Mouse (Mus musculus) embryo, embryonic 11 days (tissue): ENCODE results near the gene Polr1c.
A peak's percentile ranks its signal among the peaks of the same experiment; 100 is the strongest.

Experiments used
- DNase-seq: peaks from one replicate; pipeline ENCODE4 v3.0.0-alpha.2; 2015

Gene Polr1c

GRCm38 (mm10) chr17:46203078-46203477, 44.8 kb downstream of the Polr1c start:
- DNase-seq, result no peak

GRCm38 (mm10) chr17:46202421-46203071, 45.3 kb downstream of the Polr1c start, which contains the start of the genes Polh and Xpo5:
Gene Polh (minus strand): TSS chr17:46202645.
Gene Xpo5 (plus strand): TSS chr17:46202782.
- peak; percentile 97 for DNase-seq

GRCm38 (mm10) chr17:46201151-46201550, 46.7 kb downstream of the Polr1c start:
- DNase-seq, result no peak
